Mouse (Mus musculus): Measurements from ENCODE around the gene Kif16b. TPM values are rescaled to one million over a fixed set of nuclear protein-coding genes. Genes with fewer than 3 reads are reported as not detected.

Gene Kif16b
- total and polyA plus RNA-seq, 2 experiments from 2014 or later, result 11.7 to 38.1 TPM

DNA sequence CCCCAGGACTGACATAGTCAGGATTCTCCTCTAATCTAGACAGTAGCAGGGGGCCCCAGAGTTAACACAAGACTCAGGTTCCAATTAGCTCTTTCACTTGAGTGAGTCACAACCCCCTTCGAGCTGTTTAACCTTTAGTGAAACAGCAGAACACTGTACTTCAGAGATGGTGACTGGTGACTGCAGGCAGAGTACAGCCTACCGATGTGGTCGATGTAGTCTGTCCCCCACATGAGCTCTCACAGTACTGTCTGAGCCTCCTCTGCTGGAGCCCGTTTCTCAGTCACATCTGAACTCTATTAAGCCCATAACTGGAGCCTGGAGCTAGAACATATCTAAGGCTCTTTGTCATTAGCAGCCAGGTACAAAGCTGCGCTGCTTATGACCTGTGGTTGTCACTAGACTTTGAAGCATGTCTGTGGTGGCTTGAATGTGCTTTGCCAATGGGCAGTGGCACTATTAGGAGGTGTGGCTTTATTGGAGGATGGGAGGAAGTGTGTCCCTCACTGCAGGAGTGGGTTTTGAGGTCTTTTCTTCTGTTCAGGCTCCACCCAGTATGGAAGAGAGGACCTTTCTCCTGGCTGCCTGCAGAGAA, 288.9 kb downstream of the Kif16b start:
- no peak overlapping the region for H3K27ac ChIP-seq (ENCODE audit: low read depth)
- no peaks in the 10 kb centered on the region for H3K36me3 ChIP-seq (replicated peaks; ENCODE audit: control insufficient read depth, insufficient read depth, low read length)
- 80% methylated on average over 5 of the region's 5 CpGs for WGBS
- TF ChIP-seq CTCF (IDR thresholded peaks at IDR 0.05; ENCODE audit: low read depth), result no peak
- TF ChIP-seq EP300 (IDR thresholded peaks at IDR 0.05; ENCODE audit: low read depth), result no peak
- no peaks in the 10 kb centered on the region for H3K27me3 ChIP-seq (ENCODE audit: control insufficient read depth, insufficient read depth, low read length)
- H3K4me3 ChIP-seq (ENCODE audit: low read depth, low read length), result no peak overlapping the region
- no peak overlapping the region for H3K4me2 ChIP-seq (ENCODE audit: low read depth, low read length)
- no peaks in the 10 kb centered on the region for H3K9me3 ChIP-seq (replicated peaks; ENCODE audit: control insufficient read depth, low read length)
- DNase-seq (ENCODE audit: low spot score) (no peak), ATAC-seq (ENCODE audit: insufficient read depth, low read depth) (no peak)
- H3K9ac ChIP-seq (replicated peaks; ENCODE audit: low read depth, low read length), result no peak overlapping the region
- no peaks in the 10 kb centered on the region for H3K4me1 ChIP-seq (ENCODE audit: control insufficient read depth, insufficient read depth)

DNA sequence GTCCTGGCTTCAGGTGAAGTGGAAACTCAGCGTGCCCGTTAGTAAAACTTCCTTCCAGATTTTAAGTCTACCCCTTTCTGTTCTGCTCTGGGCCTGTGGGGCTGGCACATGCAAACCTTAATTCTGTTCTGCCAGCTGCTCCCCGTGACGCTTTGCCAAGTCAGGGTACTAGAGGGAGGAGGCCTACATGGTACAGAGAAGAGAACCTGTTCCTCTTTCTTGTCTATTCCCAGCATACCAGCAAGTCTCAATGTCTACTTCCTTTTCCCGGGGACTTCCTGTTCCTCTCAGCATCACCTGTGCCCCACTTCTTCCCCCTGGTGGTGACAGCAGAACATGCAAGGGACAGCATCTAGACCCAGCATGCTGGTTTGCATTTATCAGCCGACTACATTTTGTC, 290.2 kb downstream of the Kif16b start:
- no peak overlapping the region for H3K27ac ChIP-seq (ENCODE audit: low read depth)
- no peak overlapping the region for H3K4me3 ChIP-seq (ENCODE audit: low read depth, low read length)
- H3K9ac ChIP-seq (replicated peaks; ENCODE audit: low read depth, low read length), result no peak overlapping the region
- H3K27me3 ChIP-seq (ENCODE audit: control insufficient read depth, insufficient read depth, low read length), result no peaks in the 10 kb centered on the region
- no peaks in the 10 kb centered on the region for H3K36me3 ChIP-seq (replicated peaks; ENCODE audit: control insufficient read depth, insufficient read depth, low read length)
- H3K4me2 ChIP-seq (ENCODE audit: low read depth, low read length), result no peak overlapping the region
- H3K9me3 ChIP-seq (replicated peaks; ENCODE audit: control insufficient read depth, low read length), result no peaks in the 10 kb centered on the region
- H3K4me1 ChIP-seq (ENCODE audit: control insufficient read depth, insufficient read depth), result no peaks in the 10 kb centered on the region
- no peak for ATAC-seq (ENCODE audit: insufficient read depth, low read depth)
- 74% methylated on average over 6 of the region's 6 CpGs for WGBS
- TF ChIP-seq EP300 (IDR thresholded peaks at IDR 0.05; ENCODE audit: low read depth) (no peak), CTCF (IDR thresholded peaks at IDR 0.05; ENCODE audit: low read depth) (peak; percentile 57)
- peak; percentile 19 for DNase-seq (ENCODE audit: low spot score)

DNA sequence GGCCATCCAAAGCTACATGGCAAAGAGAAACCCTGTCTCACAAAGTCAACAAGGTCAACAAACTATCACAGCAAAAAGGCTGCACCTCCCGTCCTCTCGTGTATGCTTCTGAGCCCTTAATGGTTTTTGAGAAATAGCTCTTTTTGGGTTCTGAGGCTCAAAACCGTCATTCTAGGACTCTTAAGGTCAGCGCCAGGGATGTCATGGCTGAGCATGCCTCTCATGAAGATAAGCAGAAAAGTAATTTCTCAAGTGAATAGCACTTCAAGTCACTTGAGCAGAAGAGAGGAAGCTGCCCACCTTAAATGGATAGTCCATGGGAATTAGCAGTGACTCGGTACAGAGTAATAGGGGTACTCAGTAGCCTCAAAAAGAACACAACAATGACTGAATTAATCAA, 291.1 kb downstream of the Kif16b start:
- no peaks in the 10 kb centered on the region for H3K27me3 ChIP-seq (ENCODE audit: control insufficient read depth, insufficient read depth, low read length)
- H3K27ac ChIP-seq (ENCODE audit: low read depth), result no peak overlapping the region
- no peak overlapping the region for H3K9ac ChIP-seq (replicated peaks; ENCODE audit: low read depth, low read length)
- ATAC-seq (ENCODE audit: insufficient read depth, low read depth) (no peak), DNase-seq (ENCODE audit: low spot score) (no peak)
- no peaks in the 10 kb centered on the region for H3K36me3 ChIP-seq (replicated peaks; ENCODE audit: control insufficient read depth, insufficient read depth, low read length)
- 85% methylated on average over 5 of the region's 5 CpGs for WGBS
- H3K9me3 ChIP-seq (replicated peaks; ENCODE audit: control insufficient read depth, low read length), result no peaks in the 10 kb centered on the region
- no peak for TF ChIP-seq EP300 (IDR thresholded peaks at IDR 0.05; ENCODE audit: low read depth)
- TF ChIP-seq CTCF (IDR thresholded peaks at IDR 0.05; ENCODE audit: low read depth), result no peak
- H3K4me1 ChIP-seq (ENCODE audit: control insufficient read depth, insufficient read depth), result no peaks in the 10 kb centered on the region
- H3K4me3 ChIP-seq (ENCODE audit: low read depth, low read length), result no peak overlapping the region
- H3K4me2 ChIP-seq (ENCODE audit: low read depth, low read length), result no peak overlapping the region

DNA sequence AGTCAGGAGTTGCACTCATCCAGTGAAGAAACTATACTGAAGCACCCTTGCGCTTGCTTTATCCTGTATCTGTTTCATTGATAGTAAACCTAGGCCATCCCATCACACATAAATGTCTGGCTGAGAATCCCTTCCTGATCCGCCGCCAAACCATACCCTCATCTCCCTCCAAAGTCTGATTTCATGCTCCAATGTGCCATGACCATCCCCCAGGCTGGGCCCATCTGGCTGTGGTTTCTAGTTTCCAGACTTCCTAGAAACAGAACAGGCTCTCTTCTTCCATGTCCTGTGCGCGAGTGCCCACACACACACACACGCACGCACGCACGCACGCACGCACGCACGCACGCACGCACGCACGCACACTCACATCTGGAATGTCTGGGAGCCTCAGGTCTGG, 292.6 kb downstream of the Kif16b start:
- H3K36me3 ChIP-seq (replicated peaks; ENCODE audit: control insufficient read depth, insufficient read depth, low read length), result no peaks in the 10 kb centered on the region
- no peak overlapping the region for H3K4me2 ChIP-seq (ENCODE audit: low read depth, low read length)
- H3K9me3 ChIP-seq (replicated peaks; ENCODE audit: control insufficient read depth, low read length), result no peaks in the 10 kb centered on the region
- H3K27ac ChIP-seq (ENCODE audit: low read depth), result no peak overlapping the region
- H3K4me1 ChIP-seq (ENCODE audit: control insufficient read depth, insufficient read depth), result no peaks in the 10 kb centered on the region
- DNase-seq (ENCODE audit: low spot score), result no peak
- H3K4me3 ChIP-seq (ENCODE audit: low read depth, low read length), result no peak overlapping the region
- H3K27me3 ChIP-seq (ENCODE audit: control insufficient read depth, insufficient read depth, low read length), result no peaks in the 10 kb centered on the region
- WGBS, result 93% methylated on average over 17 of the region's 17 CpGs
- H3K9ac ChIP-seq (replicated peaks; ENCODE audit: low read depth, low read length), result no peak overlapping the region
- TF ChIP-seq CTCF (IDR thresholded peaks at IDR 0.05; ENCODE audit: low read depth) (no peak), EP300 (IDR thresholded peaks at IDR 0.05; ENCODE audit: low read depth) (no peak)
- no peak for ATAC-seq (ENCODE audit: insufficient read depth, low read depth)

DNA sequence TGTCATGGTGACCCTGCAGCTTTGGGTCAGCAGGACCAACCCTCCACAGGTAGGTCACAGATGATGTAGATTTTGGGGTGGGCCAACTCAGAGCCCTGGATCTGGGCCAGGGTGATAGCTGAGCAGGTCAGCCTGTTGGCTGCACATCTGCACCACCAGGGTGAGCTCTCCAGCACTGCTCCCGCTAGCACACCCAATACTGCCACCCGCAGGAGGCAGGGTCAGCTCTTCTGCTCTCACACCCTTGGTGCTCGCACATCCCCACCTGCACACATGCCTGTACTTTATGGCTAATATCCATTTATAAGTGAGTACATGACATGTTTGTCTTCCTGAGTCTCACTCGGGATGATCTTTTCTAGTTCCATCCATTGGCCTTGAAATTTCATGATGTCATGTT, 296.6 kb downstream of the Kif16b start:
- DNase-seq (ENCODE audit: low spot score), result no peak
- H3K4me3 ChIP-seq (ENCODE audit: low read depth, low read length), result no peak overlapping the region
- no peaks in the 10 kb centered on the region for H3K4me1 ChIP-seq (ENCODE audit: control insufficient read depth, insufficient read depth)
- no peak overlapping the region for H3K9ac ChIP-seq (replicated peaks; ENCODE audit: low read depth, low read length)
- H3K27ac ChIP-seq (ENCODE audit: low read depth), result no peak overlapping the region
- no peak overlapping the region for H3K4me2 ChIP-seq (ENCODE audit: low read depth, low read length)
- no peaks in the 10 kb centered on the region for H3K9me3 ChIP-seq (replicated peaks; ENCODE audit: control insufficient read depth, low read length)
- H3K36me3 ChIP-seq (replicated peaks; ENCODE audit: control insufficient read depth, insufficient read depth, low read length), result no peaks in the 10 kb centered on the region
- ATAC-seq (ENCODE audit: insufficient read depth, low read depth), result no peak
- no peaks in the 10 kb centered on the region for H3K27me3 ChIP-seq (ENCODE audit: control insufficient read depth, insufficient read depth, low read length)
- TF ChIP-seq CTCF (IDR thresholded peaks at IDR 0.05; ENCODE audit: low read depth) (no peak; the same call in 1 of the 2 replicates), EP300 (IDR thresholded peaks at IDR 0.05; ENCODE audit: low read depth) (no peak)
- 65% methylated on average over 4 of the region's 4 CpGs for WGBS

DNA sequence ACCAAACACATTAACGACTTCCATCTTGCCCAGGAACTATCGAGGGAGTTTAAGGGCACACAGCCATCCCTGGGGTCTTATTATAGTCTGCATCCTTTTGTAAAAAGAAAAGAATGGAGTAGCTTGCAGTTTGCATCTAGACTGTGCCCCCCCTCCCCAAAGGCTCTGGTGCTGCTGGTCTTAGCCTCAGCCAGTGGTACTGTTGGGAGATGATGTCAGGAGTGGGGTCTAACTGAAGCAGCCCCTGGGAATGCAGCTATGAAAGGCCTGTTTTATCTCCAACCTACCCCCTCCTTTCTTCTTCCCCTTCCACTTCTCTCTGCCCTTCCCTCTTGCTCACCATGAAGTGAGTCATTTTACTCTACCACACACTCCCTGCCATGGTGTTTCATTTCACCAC, 298.1 kb downstream of the Kif16b start:
- TF ChIP-seq EP300 (IDR thresholded peaks at IDR 0.05; ENCODE audit: low read depth), result no peak
- TF ChIP-seq CTCF (IDR thresholded peaks at IDR 0.05; ENCODE audit: low read depth), result no peak
- Histone ChIP-seq H3K4me3 (ENCODE audit: low read depth, low read length) (no peak overlapping the region), H3K9ac (replicated peaks; ENCODE audit: low read depth, low read length) (no peak overlapping the region), H3K36me3 (replicated peaks; ENCODE audit: control insufficient read depth, insufficient read depth, low read length) (no peaks in the 10 kb centered on the region), H3K4me1 (ENCODE audit: control insufficient read depth, insufficient read depth) (no peaks in the 10 kb centered on the region), H3K9me3 (replicated peaks; ENCODE audit: control insufficient read depth, low read length) (no peaks in the 10 kb centered on the region), H3K27me3 (ENCODE audit: control insufficient read depth, insufficient read depth, low read length) (no peaks in the 10 kb centered on the region), H3K27ac (ENCODE audit: low read depth) (no peak overlapping the region), H3K4me2 (ENCODE audit: low read depth, low read length) (no peak overlapping the region)
- no peak for DNase-seq (ENCODE audit: low spot score)
- ATAC-seq (ENCODE audit: insufficient read depth, low read depth), result no peak
- 81% methylated on average over 2 of the region's 2 CpGs for WGBS
